Comparison of ENCODE assay signal across 22 mouse cellular contexts in the genomic region with DNA sequence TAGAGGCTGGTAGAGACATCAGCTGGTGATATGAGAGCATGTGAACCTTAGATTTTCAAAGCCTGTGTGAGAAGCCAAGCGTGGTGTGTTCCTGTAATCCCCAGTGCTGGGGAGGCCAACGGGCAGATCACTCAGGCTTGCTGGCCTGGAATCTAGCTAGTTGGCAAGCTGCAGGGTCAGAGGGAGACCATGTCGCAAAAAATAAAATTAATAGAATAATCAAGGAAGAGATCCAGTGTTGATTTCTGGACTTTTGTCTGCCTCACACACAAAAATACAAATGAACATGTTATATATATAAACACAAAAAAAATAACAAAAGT.
DNase-seq lines count a peak whose midpoint lies in the region; ATAC-seq and TF ChIP-seq lines count a peak whose summit lies in the region.
"Had no signal": no experiment of that assay in that cellular context is flagged by ENCODE, and none has a peak within 500 bp of the region (broad histone marks: within the 10 kb centered on the region; RNA-seq: fewer than 3 reads in every experiment).

No protein-coding gene starts in this region.

- no peaks in the 10 kb centered on the region for H3K36me3 ChIP-seq in kidney, adult 2 months (ENCODE audit: control insufficient read depth, insufficient read depth, low read length)
- no peaks in the 10 kb centered on the region for H3K36me3 ChIP-seq in heart, embryonic 11.5 days (ENCODE audit: control insufficient read depth, insufficient read depth, low read length)
- H3K36me3 ChIP-seq: embryonic facial prominence, embryonic 15.5 days; forebrain, embryonic 10.5 days; heart, embryonic 10.5 days; hindbrain, embryonic 12.5 days; limb, embryonic 13.5 days; liver, embryonic 13.5 days; midbrain, embryonic 10.5 days had no signal

- 66% methylated on average over 3 of the region's 3 CpGs for WGBS in kidney, adult 2 months
- WGBS in heart, embryonic 11.5 days (ENCODE audit: insufficient replicate concordance) = 87% methylated on average over 3 of the region's 3 CpGs

- H3K4me2 ChIP-seq in heart, embryonic 11.5 days = no peak overlapping the region
- H3K4me2 ChIP-seq: embryonic facial prominence, embryonic 15.5 days; hindbrain, embryonic 12.5 days; limb, embryonic 13.5 days; liver, embryonic 13.5 days; lung, embryonic 14.5 days had no signal

- H3K27me3 ChIP-seq in kidney, adult 2 months (replicated peaks; ENCODE audit: control insufficient read depth, insufficient read depth, low read length) = no peaks in the 10 kb centered on the region
- no peaks in the 10 kb centered on the region for H3K27me3 ChIP-seq in heart, embryonic 11.5 days (ENCODE audit: control insufficient read depth, insufficient read depth, low read length)
- H3K27me3 ChIP-seq: embryonic facial prominence, embryonic 15.5 days; hindbrain, embryonic 12.5 days; limb, embryonic 13.5 days; liver, embryonic 13.5 days had no signal

- H3K4me1 ChIP-seq in kidney, adult 2 months (ENCODE audit: control insufficient read depth, insufficient read depth, low read length) = no peaks in the 10 kb centered on the region
- no peaks in the 10 kb centered on the region for H3K4me1 ChIP-seq in heart, embryonic 11.5 days (ENCODE audit: control insufficient read depth, insufficient read depth, low read length)
- H3K4me1 ChIP-seq: embryonic facial prominence, embryonic 15.5 days; heart, embryonic 10.5 days; midbrain, embryonic 10.5 days had no signal

- no peak overlapping the region for H3K4me3 ChIP-seq in kidney, adult 2 months (ENCODE audit: insufficient read depth, low read depth, low read length)
- H3K4me3 ChIP-seq in heart, embryonic 11.5 days (ENCODE audit: low read depth, low read length) = no peak overlapping the region
- H3K4me3 ChIP-seq: embryonic facial prominence, embryonic 15.5 days; forebrain, embryonic 10.5 days; heart, embryonic 10.5 days; hindbrain, embryonic 12.5 days; limb, embryonic 13.5 days; liver, embryonic 13.5 days; midbrain, embryonic 10.5 days had no signal

- H3K9me3 ChIP-seq in heart, embryonic 11.5 days (replicated peaks; ENCODE audit: control insufficient read depth, low read length) = no peaks in the 10 kb centered on the region
- H3K9me3 ChIP-seq: embryonic facial prominence, embryonic 15.5 days; forebrain, embryonic 10.5 days; heart, embryonic 10.5 days; hindbrain, embryonic 12.5 days; limb, embryonic 13.5 days; liver, embryonic 13.5 days; midbrain, embryonic 10.5 days had no signal

- H3K9ac ChIP-seq in heart, embryonic 11.5 days (ENCODE audit: low read depth, low read length) = no peak overlapping the region
- H3K9ac ChIP-seq: embryonic facial prominence, embryonic 15.5 days; hindbrain, embryonic 12.5 days; limb, embryonic 13.5 days; liver, embryonic 13.5 days; lung, embryonic 14.5 days had no signal

- peak; percentile 56 for DNase-seq in kidney, adult 2 months
- no peak for DNase-seq in kidney, adult 18-20 months
- peak; percentile 43 for DNase-seq in brain, adult 2 months (ENCODE audit: low read depth, low spot score)
- peak; percentile 16 for DNase-seq in cerebellum, adult 11-12 months
- DNase-seq in cerebellum, postnatal 14 days = peak; percentile 59 to 68
- DNase-seq in embryo, embryonic 9.5 days (ENCODE audit: extremely low spot score) = no peak
- DNase-seq: embryo, embryonic 11 days; layer of hippocampus, postnatal 36 days; liver, embryonic 13.5 days; lung, embryonic 14.5 days; retina, postnatal 1 day; right cerebral cortex, postnatal 4 days; thymus, postnatal 14 days had no signal

- no peak overlapping the region for H3K27ac ChIP-seq in kidney, adult 2 months (ENCODE audit: insufficient read depth, low read depth, low read length)
- H3K27ac ChIP-seq in heart, embryonic 11.5 days (ENCODE audit: low read depth, low read length) = no peak overlapping the region
- H3K27ac ChIP-seq: embryonic facial prominence, embryonic 15.5 days; forebrain, embryonic 10.5 days; heart, embryonic 10.5 days; hindbrain, embryonic 12.5 days; limb, embryonic 13.5 days; liver, embryonic 13.5 days; macrophage; midbrain, embryonic 10.5 days had no signal

- TF ChIP-seq POLR2A in kidney, adult 2 months (IDR thresholded peaks at IDR 0.05; ENCODE audit: low read depth, low read length) = no peak

- no peak for ATAC-seq in heart, embryonic 11.5 days (replicated peaks; ENCODE audit: insufficient number of reproducible peaks, low FRiP score, low TSS enrichment)
- ATAC-seq: inflammation-experienced regulatory T-cells, adult 6 months had no signal

- TF ChIP-seq CTCF in kidney, adult 2 months (conservative IDR thresholded peaks at IDR 0.05; ENCODE audit: insufficient read depth, insufficient read length, low read depth, low read length) = no peak

Comparison
In these comparisons a context has a peak if more than half of its experiments do, and no peak if none do; other contexts are left out.
1. DNase-seq: peak in kidney, adult 2 months (single experiment), brain, adult 2 months (single experiment), cerebellum, adult 11-12 months (single experiment) and cerebellum, postnatal 14 days (2 of 2); none in kidney, adult 18-20 months (single experiment) and embryo, embryonic 9.5 days (single experiment).